Mouse (Mus musculus) testis, postnatal 14 days (tissue): ENCODE data around the gene Cirbp.
"Not testable (repeated sequence)": the region's sequence is repeated elsewhere in the genome, so short reads cannot be mapped to it uniquely, and the experiment has no call there.

Source experiments
- DNase-seq: peaks from one replicate; pipeline ENCODE4 v3.0.0; 2021; ENCODE audit warnings: low spot score

Gene Cirbp

GRCm38 (mm10) chr10:80179068-80180051, 13.6 kb downstream of the Cirbp start, which contains the start of gene Efna2:
Efna2 (plus strand) TSS chr10:80179482.
- DNase-seq: no peak

GRCm38 (mm10) chr10:80180288-80180687, 14.5 kb downstream of the Cirbp start:
- no peak for DNase-seq

GRCm38 (mm10) chr10:80180823-80181222, 15.0 kb downstream of the Cirbp start:
- no peak for DNase-seq

GRCm38 (mm10) chr10:80182547-80182946, 16.8 kb downstream of the Cirbp start:
- DNase-seq: no peak

- DNase-seq: no peak
Measured at GRCm38 (mm10) chr10:80186649-80187048, 20.9 kb downstream of the Cirbp start.

GRCm38 (mm10) chr10:80187739-80188138, 22.0 kb downstream of the Cirbp start:
- DNase-seq: no peak

GRCm38 (mm10) chr10:80188453-80189024, 22.8 kb downstream of the Cirbp start:
- DNase-seq: no peak

- DNase-seq: no peak
Measured at GRCm38 (mm10) chr10:80189999-80190398, 24.2 kb downstream of the Cirbp start.

GRCm38 (mm10) chr10:80190491-80191051, 24.8 kb downstream of the Cirbp start:
- no peak for DNase-seq

- DNase-seq: no peak
Measured at GRCm38 (mm10) chr10:80193976-80194375, 28.2 kb downstream of the Cirbp start.

GRCm38 (mm10) chr10:80194441-80194840, 28.7 kb downstream of the Cirbp start:
- no peak for DNase-seq

GRCm38 (mm10) chr10:80196167-80196566, 30.4 kb downstream of the Cirbp start:
- no peak for DNase-seq

- no peak for DNase-seq
Measured at GRCm38 (mm10) chr10:80196778-80197581, 31.2 kb downstream of the Cirbp start.

- peak; percentile 65 for DNase-seq
Measured at GRCm38 (mm10) chr10:80199440-80200008, 33.7 kb downstream of the Cirbp start.

GRCm38 (mm10) chr10:80200485-80200884, 34.7 kb downstream of the Cirbp start:
- no peak for DNase-seq

- no peak for DNase-seq
Measured at GRCm38 (mm10) chr10:80204055-80204454, 38.3 kb downstream of the Cirbp start.

GRCm38 (mm10) chr10:80207201-80207600, 41.4 kb downstream of the Cirbp start:
- DNase-seq: no peak

- no peak for DNase-seq
Measured at GRCm38 (mm10) chr10:80207676-80208075, 41.9 kb downstream of the Cirbp start.

GRCm38 (mm10) chr10:80208248-80208647, 42.5 kb downstream of the Cirbp start:
- no peak for DNase-seq

- DNase-seq: no peak
Measured at GRCm38 (mm10) chr10:80208841-80209371, 43.1 kb downstream of the Cirbp start.

GRCm38 (mm10) chr10:80211547-80212103, 45.8 kb downstream of the Cirbp start:
- DNase-seq: not testable (repeated sequence)
